Mouse (Mus musculus): ENCODE measurements at regions not wholly inside any gene's neighbourhood (a gene's known extent, or its start where the extent isn't known, plus 50 kb on each side); places are given as distances from the start of the nearest gene placed in this dataset.

DNA sequence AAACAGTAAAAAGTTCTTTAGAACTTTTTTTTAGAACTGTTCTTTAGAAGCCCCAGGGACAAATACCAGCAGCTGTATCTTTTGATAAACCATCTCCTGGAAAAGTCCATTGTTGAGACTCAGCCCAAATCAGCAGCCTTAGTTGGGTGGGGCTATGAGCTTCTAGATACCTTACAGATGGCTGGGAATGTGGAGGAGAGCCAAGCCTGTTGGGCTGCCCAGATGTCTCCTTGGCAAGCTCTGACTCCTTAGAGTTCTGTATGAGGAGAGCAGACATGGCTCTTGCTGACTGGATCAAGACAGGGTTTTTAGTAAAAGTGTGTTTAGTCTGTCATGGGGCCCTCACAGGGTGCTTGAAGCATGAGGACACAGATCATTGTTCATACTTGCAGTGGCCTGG, 53.8 kb upstream of the Tcerg1l start:
- TF ChIP-seq CTCF (IDR thresholded peaks at IDR 0.05; ENCODE audit: low read depth) (no peak), EP300 (IDR thresholded peaks at IDR 0.05; ENCODE audit: low read depth) (no peak)
